Mouse (Mus musculus) bone marrow, adult 2 months (tissue): ENCODE data around the gene Slc6a8.

ENCODE experiments used
- CTCF ChIP-seq: fragments of 200-500 bp; IDR thresholded peaks from 2 replicates; pipeline ENCODE4 v1.5.1; 2011; ENCODE audit warnings: low read length, control low read depth; ENCODE audit not compliant: control insufficient read depth, insufficient read depth
- POLR2A ChIP-seq: fragments of 200-500 bp; IDR thresholded peaks from 2 replicates; pipeline ENCODE4 v1.6.1; 2011; ENCODE audit warnings: low read depth, mild to moderate bottlenecking, control low read depth, low read length, borderline replicate concordance; ENCODE audit not compliant: control insufficient read depth

DNA sequence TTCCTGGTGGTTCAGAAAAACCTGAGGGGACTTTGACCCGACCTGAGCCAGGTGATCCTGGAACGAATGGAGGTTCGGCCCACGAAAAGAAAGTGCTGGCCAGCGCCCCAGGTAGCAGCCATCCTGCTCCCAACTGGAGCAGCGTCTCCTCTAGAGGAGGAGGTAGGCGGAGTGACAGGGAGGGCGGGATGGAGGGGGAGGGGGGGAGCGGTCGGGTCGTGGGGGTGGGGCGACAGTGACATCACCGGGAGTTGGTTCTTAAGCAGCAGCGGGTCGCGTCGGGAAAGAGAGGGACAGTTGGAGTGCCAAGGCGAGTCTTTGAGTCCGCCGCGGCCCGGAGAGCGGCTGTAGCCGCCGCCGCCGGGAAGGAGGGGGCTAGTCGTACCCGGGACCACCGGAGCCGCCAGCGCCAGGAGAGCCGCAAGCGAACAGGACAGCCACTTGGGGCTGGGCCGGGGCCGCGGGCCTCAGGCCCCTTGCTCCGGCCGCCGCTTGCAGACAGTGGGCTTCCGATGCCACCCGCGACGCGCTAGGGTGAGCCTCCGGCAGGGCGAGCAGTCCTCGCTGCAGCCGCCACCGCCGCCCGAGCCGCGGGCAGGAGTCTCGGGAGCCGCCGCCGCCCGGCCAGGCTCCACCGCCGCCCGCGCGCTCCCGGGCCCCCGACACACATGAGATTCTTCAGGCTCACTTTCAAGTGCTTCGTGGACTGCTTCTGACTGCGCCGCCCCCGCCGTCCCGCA lies at the start of gene Slc6a8:
- no peak for TF ChIP-seq POLR2A
- no peak for TF ChIP-seq CTCF
